Mouse (Mus musculus): ENCODE results near the gene Otulin.

Gene Otulin

DNA sequence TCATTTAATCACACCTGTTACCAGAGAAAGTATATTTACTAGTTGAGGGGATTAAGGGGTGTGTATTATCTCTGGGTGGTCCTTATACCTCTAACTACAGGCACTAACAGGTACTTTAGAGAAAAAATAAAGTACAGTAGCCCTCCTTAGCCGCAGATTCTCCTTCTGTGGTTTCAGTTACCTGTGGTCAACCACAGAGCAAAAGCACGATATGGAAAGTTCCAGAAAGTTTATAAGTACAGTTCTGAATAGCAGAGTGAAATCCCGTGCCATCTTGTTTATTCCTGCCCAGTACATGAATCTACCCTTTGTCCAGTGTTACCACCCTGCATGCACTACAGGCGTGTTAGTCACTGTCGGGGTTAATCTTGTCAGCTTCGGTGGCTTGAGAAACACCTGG lies 51.6 kb downstream of the Otulin start:
- DNase-seq: no peak

DNA sequence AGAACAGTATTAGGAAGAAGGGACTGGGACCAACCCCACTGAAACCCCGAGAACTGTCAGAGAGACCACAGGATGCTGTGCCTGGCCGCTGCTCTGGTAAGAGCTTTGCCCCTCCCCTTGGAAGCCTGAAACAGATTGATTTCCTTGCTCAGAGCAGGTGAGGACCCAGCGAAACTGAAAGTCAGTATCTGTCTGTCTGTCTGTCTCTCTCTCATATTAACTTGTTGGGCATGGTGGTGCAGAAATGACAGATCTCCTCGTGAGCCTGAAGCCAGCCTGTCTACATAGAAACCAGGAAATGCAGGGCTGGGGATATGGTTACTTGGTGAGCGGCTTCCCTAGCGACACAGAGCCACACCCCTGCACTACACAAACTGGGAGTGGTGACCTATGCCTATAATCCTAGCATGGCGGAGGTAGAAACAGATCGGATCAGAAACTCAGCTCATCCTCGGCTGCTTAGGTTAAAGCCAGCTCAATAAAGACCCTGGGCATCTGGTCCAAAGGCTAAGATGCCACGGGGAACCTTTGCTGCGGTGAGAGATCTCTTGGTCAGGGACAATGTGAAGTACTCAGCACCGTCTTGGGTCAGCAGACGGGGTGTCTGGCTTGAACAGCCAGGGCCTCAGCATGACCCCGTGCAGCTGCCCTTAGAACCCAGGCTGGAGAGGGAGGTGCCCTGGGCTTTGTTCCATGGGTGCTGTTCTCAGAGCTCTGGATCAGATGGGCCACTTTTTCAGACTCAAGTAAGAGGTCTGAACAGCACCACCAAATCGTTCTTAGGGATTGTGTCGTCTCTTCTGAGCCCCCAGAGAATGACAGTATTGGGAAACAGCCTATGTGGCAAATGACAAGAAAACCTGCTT lies 52.3 kb downstream of the Otulin start:
- DNase-seq: no peak

DNA sequence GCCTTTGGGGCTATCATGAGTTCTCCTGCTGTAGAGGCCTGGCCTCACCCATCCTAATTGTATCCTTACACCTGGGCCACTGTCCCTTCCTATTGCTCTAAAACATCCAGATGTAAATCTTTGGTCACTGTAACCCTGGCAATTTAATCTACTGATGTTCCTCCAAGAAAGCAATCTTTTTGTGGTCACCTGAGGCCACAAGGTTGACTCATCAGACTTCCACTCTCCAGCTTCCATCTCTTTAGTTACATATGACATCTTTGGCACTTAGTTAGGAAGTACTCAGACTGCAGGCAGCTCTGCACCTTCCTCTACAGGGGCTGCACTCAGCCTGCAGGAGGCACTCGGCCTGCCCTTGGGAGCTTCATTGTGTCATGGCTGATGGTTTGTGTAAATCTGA lies 53.6 kb downstream of the Otulin start:
- DNase-seq: no peak

DNA sequence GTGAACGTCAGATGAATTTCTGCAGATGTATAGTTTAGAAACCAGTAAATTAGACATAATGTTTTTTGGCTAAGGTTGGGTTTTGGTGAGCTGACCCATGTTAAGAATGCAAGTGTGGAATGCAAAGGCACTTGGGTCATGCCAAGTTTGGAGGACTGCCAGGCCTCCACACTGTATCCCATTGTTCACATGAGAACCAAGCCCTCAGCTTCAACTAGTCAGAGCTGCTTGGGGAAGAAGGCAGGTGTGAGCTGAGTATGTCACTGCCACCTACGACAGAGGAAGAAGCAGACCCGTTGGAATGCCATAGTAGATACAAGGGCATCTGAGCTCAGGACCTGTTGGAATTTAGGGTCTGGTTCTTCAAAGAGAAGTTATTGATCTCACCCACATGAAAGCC lies 54.6 kb downstream of the Otulin start:
- no peak for DNase-seq

DNA sequence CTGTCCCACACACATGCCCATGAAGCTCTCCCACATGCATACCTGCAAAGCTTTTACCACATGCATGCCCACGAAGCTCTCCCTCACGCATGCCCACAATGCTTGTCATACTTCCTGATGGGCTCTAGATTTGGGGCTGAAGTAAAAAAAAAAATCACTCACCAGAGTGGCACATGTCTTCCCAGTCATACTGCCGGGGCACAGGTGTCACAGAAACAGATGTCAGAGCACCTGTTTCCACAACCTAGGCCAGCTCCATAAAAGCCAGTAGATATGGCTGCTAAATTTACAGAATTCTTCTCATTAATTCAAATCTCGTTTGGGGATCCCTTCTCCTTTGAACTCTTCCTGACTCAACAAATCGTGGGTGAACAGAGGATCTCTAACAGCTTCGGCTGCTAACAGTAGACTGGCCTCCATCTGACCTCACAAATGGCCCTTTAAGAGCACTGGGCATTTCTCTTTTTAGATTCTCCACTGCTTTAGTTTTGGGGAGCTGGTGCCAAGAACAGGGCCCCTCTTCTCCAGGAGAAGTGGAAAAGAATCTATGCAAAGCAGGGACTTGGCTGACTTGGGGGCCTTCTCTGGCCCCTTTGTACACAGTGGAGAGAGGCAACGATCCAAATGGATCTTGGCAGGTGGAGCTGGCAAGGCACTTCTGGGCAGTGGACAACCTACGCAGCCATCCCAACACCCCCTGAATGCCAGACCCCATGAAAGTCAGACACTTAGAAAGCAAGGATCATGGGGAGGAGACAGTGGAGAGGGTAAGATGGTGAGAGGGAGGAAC lies 55.3 kb downstream of the Otulin start:
- DNase-seq: no peak

DNA sequence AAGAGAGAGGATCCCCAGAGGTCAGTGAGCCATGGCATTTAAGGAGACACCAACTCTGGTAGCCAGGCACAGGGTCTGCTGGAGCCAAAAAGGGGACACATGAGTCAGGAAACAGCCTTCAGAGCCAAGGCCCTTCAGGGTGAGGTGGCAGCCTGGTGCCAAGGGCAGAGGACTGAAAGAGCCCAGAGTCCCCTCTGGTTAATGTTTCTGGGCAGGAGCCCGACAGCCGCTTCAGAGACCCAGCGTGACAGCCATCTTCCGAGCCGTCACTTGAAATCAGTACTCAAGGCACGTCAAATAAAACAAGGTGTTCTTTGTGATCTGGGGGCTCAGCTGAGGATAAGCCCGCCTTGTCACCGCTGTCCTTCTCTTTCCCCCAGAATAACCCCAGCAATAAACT lies 59.3 kb downstream of the Otulin start:
- no peak for DNase-seq

DNA sequence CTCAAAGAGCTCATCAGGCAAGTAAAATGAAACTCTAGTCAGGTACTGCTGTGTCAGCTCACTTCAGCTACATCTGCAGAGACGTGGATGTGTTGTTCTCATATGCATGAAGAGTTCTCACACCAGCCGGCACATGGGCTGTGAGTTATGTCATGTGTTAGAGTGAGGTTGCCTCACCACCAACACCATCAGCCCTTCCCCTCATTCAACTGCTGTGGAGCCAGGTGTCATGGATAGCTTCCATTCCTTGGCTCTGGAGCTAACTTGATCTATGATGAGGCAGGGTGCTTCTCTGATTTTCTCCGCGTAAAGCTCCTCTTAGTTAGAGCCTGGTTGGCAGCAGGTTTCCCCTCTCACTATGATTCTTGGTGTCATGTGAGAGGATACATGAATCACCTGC lies 60.1 kb downstream of the Otulin start:
- DNase-seq: no peak

DNA sequence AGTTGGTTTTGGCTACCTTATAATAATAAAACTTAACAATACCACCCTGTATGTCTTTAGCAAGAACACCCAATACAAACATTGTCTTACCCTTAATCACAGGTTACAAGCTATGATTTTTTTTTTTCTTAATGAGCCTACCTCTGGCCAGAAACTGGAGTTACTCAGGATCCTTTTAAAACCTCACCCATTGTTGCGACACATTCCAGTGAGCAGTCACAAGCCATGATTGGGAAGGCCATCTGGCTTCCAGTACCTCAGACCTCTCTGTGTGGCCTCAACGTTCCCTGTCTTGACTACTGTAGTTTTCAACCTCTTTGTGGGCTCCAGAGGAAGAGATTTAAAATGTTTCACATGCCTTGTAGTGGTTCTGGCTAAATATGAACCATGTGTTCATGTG lies 60.6 kb downstream of the Otulin start:
- no peak for DNase-seq

DNA sequence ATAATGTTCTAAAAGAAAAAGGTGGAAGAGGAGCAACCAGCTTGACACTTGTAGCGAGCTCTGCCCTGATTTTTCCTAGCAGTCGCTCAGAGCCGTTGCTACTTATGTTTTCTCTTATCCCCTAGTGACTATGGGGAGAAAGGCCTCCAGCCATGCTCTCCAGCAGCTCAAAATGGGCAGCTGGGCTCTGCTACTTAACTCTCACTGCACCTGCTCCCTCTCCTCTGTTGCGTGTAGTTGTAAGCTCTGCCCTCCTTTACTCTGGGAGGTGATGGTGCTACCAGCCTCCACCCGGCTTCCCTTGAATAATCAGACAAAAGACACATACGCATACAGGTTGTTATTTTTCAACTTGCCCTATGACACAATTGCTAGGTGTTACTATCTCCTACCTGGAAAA lies 62.1 kb downstream of the Otulin start:
- no peak for DNase-seq

DNA sequence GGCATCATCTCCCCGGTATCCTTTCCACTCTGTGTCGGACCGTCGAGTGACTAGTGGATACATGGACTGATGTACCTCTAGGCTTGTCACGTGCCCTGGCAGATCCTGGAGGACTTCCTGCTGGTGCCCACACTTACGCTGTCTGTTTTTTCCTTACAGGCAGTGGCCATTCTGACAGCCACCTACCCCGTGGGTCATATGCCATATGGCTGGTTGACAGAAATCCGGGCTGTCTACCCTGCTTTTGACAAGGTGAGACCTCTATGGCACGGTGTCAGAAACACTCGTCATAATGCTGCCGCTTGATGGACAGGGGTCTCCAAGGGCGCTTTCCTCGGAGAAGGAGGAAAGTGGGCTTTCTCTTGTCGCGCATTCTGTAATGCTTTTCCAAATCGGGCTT lies 63.1 kb downstream of the Otulin start:
- no peak for DNase-seq

DNA sequence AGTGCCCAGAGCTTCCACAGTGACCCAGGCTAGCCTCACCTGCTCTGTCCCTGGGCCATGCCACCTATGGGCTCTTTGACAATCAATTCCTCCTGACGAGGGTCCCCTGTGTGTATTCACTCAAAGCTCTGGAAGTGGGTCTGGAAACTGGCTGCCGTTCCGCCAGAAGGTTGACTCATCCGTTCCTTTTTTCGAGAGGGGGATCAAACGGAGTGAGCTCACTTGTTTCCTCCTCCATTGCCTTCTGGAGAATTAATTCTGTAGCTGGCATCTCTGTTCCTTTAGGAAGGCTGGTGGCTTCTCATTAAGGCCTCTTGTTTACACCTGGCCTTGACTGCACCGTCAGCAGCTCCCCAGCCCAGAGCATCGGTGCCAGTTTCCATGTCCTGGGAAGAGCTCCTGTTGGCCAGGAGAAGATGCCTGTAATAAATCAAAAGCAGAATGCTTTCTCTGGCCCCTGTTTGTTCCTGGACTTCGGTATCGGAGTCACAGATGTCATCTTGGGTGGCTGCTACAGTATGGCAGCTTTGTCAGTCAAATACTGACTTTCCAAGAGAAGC lies 64.8 kb downstream of the Otulin start:
- DNase-seq: no peak

DNA sequence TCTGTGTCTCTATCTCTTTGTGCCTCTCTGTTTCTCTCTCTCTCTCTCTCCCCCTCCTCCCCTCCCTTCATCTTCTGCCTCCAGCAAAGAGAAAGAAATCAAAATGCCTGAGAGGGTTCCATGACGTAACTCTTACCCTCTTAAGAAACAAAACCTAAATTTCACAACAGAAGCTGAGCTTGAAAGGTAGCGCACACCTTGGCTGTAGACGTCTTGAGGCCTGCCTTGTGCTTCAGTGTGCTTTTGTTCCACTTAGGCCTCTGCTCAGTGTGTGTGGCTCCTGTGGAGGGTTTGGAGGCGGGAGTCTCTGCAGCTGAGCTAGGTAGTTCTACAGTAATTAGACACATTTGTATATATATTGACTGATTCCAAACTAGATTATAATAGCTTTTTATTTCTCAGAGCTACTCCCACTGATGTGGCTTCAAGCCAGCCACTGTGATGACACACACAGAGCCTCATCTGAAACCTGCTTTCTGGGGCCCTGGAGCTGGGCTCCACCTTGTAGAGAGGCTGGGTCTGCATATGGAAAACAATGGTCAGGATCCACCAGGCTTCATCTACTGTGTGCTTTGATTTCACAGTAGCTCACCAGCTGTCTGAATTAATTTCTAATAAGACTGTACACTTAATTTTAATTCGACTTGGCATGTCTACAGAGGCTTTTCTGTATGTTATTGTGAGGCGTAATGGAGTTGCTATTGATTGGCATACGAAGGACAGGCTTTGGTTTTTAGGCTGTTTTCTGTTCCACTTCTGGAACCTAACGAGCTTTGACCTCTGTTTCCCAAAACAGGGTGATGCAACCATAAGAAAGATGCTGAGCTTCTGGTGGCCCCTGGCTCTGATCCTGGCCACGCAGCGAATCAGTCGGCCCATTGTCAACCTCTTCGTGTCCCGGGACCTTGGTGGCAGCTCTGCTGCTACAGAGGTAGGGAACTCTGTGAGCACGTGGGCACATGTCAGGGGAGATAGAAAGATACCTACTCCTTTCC lies 66.1 kb downstream of the Otulin start:
- DNase-seq: no peak

DNA sequence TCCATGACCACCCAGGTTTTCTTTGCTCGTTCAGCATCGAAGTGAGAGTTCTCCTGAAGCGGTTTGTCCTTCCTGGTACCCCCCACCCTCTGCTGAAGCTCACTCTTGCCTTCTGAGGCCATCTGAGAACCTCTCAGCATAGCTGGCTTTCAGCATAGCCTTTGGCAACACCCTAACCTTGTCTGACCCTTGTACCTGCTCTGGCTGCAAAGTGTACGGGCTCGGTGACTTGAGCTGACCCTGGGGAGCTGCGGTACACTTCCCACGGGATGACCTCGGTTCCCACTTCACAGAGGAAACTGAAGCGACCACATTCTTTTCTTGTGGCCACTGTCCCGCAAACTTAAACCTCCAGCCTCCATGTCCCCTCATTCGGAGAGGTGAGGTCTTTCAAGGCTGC lies 70.2 kb downstream of the Otulin start:
- no peak for DNase-seq

DNA sequence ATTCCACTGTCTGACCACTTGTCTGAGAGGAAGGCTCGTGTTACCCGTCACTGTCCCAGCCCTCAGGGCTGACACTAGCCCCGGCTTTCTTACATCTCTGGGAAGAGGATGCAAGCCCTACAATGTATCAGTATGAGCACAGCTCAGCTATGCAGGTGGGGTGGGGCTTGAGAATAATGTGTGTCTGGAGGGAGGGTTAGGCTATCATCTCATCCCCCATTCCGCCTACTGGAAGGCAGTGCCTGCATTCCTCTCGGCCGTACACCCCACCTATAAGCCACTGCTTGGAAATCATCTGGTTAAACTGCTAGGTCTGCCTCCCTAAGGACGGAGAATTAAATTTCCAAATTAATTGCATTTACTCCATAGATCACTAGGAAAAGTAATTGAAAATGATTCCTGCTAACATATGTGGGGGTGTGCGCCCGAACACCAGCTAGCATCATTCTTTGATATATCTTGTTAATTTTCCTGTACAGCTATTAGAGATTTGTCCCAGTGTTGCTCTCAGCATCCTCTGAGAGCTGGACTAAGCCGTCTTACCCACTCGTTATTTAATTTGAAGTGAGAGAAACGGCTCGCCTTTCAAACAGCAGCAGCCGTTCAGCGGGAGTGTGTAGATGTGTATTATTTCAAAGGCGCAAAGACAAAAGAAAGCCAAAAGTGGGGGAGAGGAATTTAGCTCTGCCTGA lies 71.9 kb downstream of the Otulin start:
- no peak for DNase-seq

DNA sequence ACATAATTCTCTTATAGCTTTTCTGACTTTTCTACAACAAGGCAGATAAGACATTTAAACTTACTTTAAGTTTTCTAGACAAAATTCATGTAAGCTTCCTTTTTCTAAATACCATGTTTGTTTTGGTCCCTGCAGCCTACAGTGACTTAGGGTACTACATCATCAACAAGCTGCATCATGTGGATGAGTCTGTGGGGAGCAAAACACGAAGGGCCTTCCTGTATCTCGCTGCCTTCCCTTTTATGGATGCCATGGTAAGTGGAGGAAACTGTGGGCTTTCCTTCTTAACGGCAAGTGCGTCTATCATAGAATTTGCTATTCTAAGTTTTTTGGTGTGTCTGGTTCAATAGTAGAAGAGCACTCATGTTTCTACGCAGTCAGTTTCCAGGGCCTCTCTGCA lies 76.9 kb downstream of the Otulin start:
- no peak for DNase-seq

DNA sequence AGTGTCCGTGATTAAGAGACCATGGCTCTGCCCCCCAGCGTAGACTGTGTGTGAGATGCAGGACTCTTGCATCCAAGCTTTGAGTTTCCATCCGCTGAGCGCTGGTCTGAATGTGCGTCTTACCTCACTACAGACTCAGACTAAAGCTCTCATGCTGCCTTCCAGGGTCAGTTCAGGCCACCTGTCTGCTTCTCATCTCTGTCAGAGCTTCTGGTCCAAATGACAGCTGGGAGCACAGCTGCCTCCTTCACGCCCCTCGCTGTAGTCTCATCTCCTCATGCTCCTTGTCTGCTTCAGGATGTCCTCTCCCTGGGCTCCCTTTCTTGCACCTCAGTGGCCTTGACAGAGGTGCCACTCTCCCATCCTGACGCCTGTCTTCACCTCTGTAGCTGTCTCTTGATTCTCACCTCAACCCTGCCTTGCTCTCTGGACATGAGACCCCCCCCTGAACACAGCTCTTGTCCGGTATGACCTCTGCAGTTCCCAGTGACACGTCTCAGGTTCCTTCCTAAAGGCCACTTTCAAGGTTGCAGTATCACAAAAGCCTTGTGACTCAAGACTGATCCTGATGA lies 78.3 kb downstream of the Otulin start:
- no peak for DNase-seq

DNA sequence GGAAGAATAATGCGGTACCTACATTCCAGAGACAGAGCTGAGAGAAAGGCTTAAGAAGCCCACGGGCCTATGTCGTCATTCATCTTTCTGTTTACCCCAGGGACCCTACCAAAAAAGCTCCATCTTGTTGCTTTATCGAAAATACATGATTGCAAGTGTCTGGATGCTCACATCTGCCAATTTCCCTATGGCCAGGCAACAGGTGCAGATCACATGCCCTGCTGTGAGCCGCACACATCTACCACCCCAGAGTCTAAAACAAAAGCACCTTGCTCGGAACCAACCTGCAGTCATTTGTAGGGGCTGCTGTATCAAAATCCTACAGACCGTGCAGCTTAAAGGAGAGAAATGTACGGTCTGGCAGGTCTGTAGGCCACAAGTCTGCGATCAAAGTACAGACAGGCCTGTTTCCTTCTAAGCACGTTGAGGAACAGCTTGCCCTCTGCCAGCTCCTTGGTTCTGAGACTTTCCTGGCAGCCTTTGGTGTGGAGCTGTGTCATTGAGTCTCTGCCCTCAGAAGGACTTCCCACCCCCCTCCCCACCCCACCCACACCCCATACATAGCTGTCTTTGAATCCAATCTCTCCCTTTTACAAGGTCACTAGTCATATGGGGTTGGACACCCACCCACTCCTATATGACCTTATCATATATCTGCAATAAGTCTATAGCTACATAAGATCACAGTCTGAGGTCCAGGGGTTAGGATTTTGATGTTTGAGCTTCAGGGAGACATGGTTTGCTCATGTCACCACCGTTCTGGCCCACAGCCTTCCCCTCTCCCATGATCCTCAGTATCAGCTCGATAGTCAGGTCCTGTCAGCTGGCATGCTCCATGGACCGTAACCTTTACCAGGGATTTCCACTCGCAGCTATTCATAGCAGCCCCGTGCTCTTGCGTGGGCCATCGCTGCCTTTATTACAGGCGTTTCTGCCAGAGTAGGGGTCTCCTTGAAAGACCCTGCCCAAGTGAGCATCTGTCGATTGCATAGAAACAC lies 79.1 kb downstream of the Otulin start:
- DNase-seq: no peak

DNA sequence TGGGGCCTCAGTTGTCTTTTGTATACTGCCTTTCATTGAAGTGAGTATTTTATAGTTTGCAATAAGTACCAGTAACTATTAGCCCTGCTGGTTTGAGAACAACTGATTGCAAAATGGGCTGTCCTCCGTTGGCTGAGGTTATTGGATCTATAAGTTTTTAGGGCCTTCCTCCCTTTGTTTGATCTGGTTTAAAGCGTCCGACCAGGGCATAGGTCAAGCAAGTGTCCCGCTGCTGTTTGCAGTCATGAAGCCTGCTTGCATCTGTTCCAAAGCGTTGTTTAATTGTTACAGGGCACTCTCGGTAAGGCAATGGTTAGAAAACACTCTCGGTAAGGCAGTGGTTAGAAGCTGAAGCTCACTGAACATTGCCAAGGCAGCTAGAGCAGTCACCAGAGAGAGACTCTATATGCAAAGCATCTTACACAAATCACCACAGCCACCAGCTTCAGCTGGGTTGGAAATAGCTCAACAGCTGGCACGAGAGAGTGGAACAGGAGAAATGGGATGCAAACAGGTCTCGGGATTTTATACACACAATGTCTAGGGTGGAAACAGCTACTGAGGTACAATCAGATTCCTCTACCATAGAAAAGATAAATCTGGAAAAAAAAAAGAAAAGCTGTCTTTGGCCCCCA lies 80.0 kb downstream of the Otulin start:
- no peak for DNase-seq

DNA sequence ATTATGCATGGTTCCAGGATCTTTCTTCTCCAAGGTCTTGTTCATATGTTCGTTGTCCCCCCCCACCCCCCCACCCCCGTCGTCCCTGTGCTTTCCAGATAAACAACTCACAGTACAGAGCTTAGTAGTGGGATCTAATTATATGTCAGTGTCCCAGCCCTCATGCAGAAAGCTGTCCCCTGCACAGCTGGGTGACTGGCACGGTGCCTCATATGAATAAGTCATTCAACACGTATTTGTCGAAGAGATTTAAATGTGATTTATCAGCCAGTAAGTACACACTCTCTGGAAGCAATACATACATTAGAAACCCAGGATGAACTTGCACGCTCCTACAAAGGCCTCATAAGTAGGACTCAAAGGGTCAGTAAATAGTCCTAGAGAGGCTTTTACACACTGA lies 80.6 kb downstream of the Otulin start:
- no peak for DNase-seq

DNA sequence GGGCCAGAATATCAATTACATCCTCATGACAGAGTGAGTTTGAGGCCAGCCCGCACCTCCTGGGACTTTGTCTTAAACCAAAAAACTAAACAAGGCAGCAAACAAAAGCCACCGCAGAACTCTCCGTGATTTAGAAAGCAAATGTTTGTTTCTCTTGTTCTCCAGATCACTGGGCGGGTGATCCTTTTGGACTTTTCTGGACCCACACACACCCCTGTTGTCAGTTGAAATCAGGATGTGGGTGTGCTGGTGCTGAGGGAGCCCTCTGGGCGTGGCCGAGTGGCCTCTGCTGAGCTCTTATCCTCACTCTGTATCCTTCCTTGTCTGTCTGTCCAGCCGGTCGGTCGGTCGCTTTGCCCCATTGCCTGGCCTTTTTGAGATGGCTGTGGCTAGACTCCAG lies 81.4 kb downstream of the Otulin start:
- DNase-seq: no peak

Measured in spleen, adult 18-20 months (tissue).